Mouse (Mus musculus): ENCODE data around the gene Zhx3.

- TF ChIP-seq POLR2A (IDR thresholded peaks at IDR 0.05; ENCODE audit: borderline replicate concordance, insufficient read depth, low read length) (no peak), CTCF (IDR thresholded peaks at IDR 0.05; ENCODE audit: borderline replicate concordance, insufficient read depth, low read depth, low read length) (no peak)
Measured at GRCm38 (mm10) chr2:160735706-160736310, 137.0 kb downstream of the Zhx3 start.
